Mouse (Mus musculus) lung, adult 18-20 months (tissue): ENCODE measurements around the gene Stambpl1.
A peak's percentile ranks its signal among the peaks of the same experiment; 100 is the strongest.

Source experiments
- DNase-seq, 2 experiments: peaks; one replicate each; pipeline ENCODE4 v3.0.0; 2022; ENCODE audit warnings: mixed read lengths in 2 of 2

Stambpl1 gene

GRCm38 (mm10) chr19:34192008-34192963 is at the start of gene Stambpl1:
Gene Stambpl1, plus strand, starts transcription at chr19:34192229.
- DNase-seq = peak; percentile 75 to 79

DNA sequence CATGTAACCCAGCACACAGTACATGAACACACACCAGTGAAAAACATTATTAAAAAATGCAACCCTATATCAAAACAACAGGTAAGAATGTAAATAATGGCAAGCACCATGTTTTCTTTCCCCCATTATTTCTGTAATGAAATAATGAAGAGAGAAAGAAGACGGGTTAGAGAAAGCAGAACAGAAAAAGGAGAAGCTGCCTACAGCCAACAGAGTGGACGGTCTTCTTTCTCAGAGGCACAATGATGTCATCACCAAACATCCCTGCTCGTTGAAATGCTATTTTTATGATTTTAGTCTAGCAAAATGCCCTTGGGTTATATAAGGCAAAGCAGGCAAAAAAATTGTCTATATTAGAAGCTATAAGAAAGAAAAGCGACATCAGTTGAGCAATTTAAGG is 43.6 kb upstream of the Stambpl1 start:
- DNase-seq = no peak

DNA sequence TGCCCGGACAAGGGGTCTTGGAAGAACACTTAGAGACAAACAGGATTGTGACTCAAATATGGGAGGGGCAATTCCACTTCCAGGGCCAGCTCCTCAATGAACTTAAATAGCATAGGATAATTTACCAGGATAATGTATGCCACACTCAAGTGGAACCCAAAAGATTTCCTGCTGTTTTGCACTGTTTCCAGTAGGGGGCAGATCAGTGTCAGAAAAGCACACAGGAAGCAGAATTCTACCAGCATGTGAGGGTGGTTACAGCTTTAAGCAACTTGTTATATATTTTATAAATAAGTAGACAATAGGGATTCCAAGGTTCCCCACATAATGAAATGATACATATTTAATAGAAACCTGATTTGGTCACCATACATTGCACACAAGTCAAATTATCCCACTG is 40.1 kb upstream of the Stambpl1 start:
- DNase-seq = no peak

DNA sequence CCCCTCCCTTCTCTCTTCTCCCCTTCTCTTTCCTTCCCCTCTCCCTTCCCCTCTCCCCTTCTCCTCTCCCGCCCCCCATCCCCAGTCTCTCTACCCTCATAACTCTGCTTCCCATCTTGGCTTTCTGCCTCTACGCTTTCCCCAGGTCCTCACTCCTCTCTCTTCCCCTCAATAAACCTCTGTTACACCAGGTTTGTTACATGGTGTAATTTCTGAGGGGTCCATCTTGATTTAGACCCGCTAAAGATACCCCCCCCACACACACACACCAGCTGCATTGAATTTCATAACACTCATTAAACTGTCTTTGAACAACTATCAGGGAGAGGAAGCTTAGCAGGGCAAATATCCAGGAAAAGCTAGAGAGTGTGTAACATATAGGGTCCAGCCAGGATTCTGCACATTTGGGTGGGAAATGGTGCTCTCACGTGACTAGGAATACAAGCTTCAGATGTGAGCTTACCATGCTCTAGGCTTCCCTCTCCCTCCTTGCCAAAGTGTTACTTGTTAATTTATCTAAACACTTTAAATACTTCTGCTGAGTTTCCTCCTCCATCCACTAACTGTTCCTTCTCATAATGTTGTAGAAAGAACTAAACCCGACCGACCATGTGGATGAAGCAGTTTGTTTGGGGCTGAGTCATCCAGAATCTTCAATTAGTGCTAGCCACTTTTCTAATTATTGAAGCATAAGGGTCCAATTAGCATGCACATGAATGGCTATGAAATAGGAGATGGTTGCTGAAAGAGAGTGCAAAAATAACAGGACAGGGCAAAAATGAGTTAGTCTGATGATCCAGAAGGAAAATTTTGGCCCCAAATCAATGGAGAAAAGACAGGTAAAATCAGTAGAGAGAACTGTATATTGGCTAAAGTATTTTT is 38.5 kb upstream of the Stambpl1 start:
- no peak for DNase-seq

GRCm38 (mm10) chr19:34162693-34163092 is 29.3 kb upstream of the Stambpl1 start:
- DNase-seq = no peak

- DNase-seq = peak; percentile 61 to 75
Observed at GRCm38 (mm10) chr19:34165891-34166290, 26.1 kb upstream of the Stambpl1 start, which contains the start of gene Ankrd22. Gene Ankrd22, minus strand, starts transcription at chr19:34166053.

GRCm38 (mm10) chr19:34166386-34166785 is 25.6 kb upstream of the Stambpl1 start:
- DNase-seq = no peak

DNA sequence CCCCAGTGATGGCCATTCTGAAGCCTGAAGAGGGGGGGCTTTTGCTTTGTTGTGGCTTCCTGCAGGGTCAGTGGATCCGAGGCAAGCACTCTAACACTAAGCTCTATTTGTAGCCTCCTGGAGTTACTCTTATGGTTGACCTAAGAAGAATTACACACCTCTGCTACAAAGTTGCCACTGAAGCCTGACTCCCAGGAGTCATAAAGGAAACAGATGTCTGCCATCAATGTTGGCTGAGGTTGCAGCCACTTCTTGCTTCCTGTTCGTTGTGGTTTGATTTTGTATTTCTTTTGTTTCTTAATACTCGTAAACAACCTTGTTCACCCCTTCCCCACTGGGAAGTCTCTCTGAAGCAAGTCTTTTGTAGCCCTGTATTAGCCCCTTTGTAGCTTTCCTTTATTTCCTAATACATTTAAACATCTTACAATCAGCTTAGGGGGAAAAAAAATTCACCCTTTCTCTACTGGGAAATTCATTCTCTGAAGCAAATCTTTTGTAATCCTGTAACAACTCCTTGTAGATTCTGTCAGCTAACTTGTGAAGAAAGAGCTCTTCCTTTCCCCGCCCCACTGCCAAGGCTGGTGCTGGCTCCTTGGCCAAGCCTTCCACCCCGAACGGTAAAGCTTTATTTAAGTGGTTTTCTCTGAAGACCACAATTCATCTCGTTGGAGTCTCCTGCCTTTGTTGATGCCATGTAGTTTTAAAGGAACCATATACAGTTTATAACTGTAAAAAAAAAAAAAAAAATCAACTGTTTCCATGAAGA is 23.9 kb upstream of the Stambpl1 start:
- DNase-seq = no peak

- DNase-seq = no peak
Observed at GRCm38 (mm10) chr19:34169121-34169520, 22.9 kb upstream of the Stambpl1 start.

DNA sequence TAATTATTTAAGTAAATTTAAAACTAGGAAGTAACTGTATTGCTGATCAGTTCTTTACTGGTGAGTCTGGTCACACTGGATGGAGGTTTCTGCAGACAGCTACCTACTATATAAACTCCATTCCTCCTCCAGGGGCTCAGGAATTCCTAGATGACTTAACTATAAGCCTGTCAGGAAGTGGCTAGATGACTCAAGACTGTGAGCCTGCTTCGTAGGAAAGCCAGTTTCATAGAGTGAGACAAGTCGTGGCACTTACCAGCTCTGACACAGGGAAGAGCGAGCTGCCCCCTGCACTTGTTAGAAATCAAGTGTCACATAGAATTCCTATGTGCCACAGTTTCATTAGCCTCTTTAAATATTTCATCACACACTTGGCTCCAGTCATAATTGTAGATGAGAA is 20.9 kb upstream of the Stambpl1 start:
- DNase-seq = no peak

GRCm38 (mm10) chr19:34174004-34174403 is 18.0 kb upstream of the Stambpl1 start:
- no peak for DNase-seq

DNA sequence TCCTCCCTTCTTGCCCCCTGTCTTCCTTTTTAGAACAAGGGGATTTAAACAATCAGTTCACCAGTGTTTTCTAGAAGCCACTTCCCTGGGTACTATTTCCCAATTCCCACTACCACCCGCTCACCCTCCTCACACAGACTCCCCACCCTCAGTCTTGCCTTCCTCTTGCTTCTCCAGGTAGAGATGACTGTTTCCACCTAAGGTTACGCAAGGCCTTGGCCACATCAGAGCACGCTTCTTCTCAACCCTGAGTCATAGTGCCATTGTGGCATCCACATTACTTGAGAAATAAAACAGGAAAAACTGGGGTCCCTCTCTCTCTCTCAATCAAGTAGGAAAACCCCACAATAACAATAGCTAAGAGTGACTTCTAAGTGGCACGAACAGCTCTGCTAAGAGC is 12.9 kb upstream of the Stambpl1 start:
- DNase-seq = no peak

- no peak for DNase-seq
Observed at GRCm38 (mm10) chr19:34180316-34180715, 11.7 kb upstream of the Stambpl1 start.

GRCm38 (mm10) chr19:34181234-34181633 is 10.8 kb upstream of the Stambpl1 start:
- DNase-seq = no peak

DNA sequence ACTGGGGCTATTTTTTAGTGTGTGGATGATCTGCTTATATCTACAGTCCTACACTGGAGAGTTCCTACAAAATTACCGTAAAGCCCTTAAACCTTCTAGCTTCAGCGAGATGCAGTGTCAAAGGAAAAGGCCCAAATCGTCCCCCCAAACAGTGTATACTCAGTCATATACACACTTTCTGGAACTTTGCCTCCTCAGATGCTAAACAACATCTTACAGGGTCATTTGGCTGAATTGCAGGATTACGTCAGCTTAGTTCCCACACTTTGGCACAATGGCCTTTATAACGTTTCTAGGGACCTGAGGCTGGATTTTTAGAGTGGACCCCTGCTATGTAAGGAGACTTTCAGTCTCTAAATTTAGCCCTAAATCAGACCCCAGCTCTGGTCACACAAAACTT is 9.5 kb upstream of the Stambpl1 start:
- no peak for DNase-seq

DNA sequence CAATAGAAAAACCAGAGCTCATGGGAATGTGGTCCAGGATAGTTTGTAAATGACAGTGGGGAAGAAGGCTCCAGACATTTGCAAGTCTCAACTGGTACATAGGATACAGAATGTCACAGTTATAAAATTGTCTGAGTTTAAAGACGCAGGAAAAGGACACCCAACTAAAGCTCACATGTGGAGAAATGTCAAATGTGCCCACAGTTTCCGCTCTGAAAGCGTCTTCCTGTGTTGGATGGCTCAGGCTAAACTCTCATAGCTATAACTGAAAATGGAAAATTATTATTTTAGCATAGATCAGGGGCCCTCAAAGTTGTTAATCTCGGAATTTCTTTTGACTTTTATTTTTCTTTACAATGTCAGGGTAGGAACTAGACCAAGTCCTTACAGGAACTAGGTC is 5.2 kb upstream of the Stambpl1 start:
- DNase-seq = no peak

GRCm38 (mm10) chr19:34191645-34192007 is 403 bp upstream of the Stambpl1 start:
- DNase-seq = no peak

DNA sequence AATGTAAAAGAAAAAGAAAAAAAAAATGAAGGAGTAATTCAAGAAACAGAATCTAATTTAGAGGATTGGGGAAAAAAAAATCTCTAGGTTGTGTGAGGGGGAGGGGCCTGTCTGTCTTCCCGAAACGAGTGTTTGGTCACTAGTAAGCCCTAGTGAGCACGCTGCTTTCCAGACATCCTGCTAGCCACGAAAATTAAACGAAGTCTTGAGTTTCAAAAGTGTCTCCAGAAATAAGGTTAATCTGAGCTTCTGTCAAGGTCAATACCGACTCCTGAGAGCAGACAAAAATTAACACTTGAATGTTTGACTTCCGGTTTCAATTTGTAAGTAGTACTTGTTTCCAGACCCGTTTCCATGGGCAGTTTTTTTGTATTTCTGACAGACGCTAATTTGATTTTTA is 1.1 kb downstream of the Stambpl1 start:
- DNase-seq = peak in 1 of 2 experiments; percentile 29

DNA sequence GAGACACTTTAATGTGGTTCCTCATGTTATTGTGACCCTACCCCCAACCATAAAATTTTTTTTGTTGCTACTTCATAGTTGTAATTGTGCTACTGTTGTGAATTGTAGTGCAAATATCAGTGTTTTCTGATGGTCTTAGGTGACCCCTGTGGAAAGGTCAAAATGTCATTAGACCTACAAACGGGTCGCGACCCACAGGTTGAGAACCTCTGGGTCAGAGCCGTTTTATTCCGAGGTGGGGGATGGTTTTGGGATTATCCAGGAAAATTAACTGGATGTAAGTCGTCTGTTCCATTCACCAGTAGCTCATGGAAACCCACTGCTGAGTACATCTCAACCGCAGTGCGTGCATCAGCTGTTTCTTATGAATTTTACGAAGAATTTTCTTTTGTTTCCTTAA is 1.7 kb downstream of the Stambpl1 start:
- no peak for DNase-seq

DNA sequence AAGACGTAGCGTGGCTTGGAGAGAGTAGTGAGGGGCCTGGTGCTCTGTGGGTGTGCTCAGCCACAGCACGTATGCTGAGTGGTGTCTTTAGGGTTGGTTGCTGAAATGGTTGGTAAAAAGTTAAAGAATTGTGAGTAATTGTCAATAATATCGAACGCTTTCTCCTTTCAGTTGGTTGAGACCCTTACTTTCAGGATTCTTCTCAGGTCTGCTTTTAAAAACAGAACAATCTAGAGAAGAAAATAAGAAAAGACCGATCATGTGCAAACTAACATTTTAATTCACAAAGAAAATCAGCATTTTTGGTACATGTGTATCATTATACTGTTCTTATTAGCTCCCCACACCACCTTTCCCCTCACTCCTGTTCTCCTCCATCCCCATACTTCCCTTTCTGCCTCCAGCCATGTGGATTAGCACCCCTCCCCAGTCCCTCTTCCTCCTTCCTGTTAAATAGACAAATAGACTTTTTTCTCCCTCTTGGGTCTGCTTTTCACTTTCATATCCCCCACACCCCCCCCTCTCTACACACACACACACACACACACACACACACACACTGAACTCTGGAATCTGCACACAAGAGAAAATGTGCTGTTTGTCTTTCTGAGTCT is 2.2 kb downstream of the Stambpl1 start:
- no peak for DNase-seq

GRCm38 (mm10) chr19:34195031-34195430 is 3.0 kb downstream of the Stambpl1 start:
- DNase-seq = no peak

DNA sequence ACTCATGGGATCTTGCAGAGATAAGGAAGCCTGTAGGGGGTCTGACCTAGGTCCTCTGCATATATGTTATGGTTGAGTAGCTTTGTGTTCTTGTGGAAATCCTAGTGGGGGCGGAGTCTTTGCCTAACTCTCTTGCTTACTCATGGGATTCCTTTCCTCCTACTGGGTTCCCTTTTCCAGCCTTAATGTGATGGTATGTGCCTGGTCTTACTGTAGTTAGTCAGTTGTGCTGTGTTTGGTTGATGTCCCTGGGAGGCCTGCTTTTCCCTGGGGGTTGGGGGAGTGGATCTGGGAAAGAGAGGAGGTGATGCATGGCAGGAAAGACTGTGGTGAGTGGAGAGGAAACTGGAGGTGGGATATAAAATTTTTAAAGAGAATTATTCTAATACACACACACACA is 6.0 kb downstream of the Stambpl1 start:
- no peak for DNase-seq
